Mouse (Mus musculus) embryonic fibroblast, embryonic 13.5 days (primary cell): ENCODE results near the gene Nrcam. TPM values are rescaled to one million over a fixed set of nuclear protein-coding genes. Genes with fewer than 3 reads are reported as not detected.
"Not testable (repeated sequence)": the region's sequence is repeated elsewhere in the genome, so short reads cannot be mapped to it uniquely, and the experiment has no call there.

Experiments
- H3K27ac ChIP-seq: 2 replicates; pipeline ENCODE4 v1.5.1; 2012; ENCODE audit warnings: low read length, control low read depth, inconsistent platforms; ENCODE audit not compliant: insufficient read depth
- H3K4me1 ChIP-seq: 2 replicates; pipeline ENCODE4 v1.6.1; 2011; ENCODE audit warnings: low read length; ENCODE audit not compliant: control insufficient read depth, insufficient read depth
- H3K4me3 ChIP-seq: 2 replicates; pipeline ENCODE4 v1.5.1; 2011; ENCODE audit warnings: mild to moderate bottlenecking, control low read depth, low read length; ENCODE audit not compliant: insufficient read depth
- CTCF ChIP-seq: IDR thresholded peaks from 2 replicates; pipeline ENCODE4 v1.5.1; 2011; ENCODE audit warnings: mild to moderate bottlenecking, control low read depth, low read length, moderate library complexity, borderline replicate concordance; ENCODE audit not compliant: insufficient read depth
- POLR2A ChIP-seq: IDR thresholded peaks from 2 replicates; pipeline ENCODE4 v1.6.1; 2011; ENCODE audit warnings: low read depth, mild to moderate bottlenecking, control low read depth, low read length, moderate library complexity
- polyA plus RNA-seq: library from polyadenylated mRNA; stranded (reverse); fragments of >200 nt; gene quantifications from 2 replicates; pipeline ENCODE4 v1.2.4, GENCODE M21; 2011; ENCODE audit warnings: low read depth; ENCODE audit not compliant: missing spikeins, insufficient read length

Nrcam gene
- 2.6 and 5.4 TPM in 2 replicates for polyA plus RNA-seq

DNA sequence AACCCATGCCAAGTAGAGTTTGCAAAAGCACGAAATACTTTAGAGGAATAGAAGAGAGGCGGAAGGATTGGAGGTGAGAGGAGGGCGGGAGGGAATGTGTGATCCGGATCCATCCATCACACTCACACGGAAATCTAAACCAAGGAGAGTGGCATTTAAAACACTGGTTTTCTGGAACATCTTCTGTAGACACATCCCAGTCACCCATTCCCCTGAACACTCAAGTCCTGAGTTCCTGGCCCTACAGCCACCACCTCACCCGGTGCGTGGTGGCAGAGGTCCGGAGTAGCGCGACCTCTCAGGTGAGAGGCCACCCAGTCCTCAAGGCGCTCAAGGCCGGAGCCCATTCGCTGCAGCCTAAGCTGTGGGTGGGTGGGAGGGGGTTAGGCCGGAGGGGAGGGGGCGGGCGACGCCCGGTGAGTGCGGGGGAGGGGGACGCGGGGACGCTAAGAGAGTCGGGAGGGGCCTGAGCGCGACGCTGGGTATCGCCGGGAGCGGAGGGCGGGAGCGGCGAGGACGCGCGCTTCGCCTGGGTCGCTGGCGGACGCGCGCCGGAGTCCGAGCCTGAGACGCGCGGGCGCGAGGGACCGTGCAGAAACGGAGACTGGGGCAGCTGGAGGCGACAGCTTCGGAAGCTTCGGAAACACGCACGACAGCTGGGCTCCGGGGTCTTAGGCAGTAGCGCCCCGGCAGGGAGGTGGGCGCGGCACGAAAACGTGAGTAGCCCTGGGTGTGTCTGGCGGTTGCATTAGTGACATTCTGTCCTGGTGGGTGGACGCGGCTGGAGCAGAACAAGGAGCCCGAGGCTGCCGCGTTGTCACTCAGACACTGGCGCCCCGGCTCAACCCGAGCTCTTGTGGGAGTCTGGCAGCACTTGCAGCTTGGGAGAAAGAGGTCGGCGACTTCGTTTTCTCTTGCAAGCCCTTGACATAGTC lies at the start of gene Nrcam:
Gene Nrcam, plus strand, starts transcription at position 505 of the 935 bp plus-strand sequence.
- TF ChIP-seq POLR2A (no peak), CTCF (no peak)
- H3K4me3 ChIP-seq, result peak within 1 kb of the TSS; percentile 69
- no peaks in the 10 kb centered on the region for H3K4me1 ChIP-seq
- H3K27ac ChIP-seq, result no peak within 1 kb of the TSS

GRCm38 (mm10) chr12:44280147-44280546 lies 48.5 kb upstream of the Nrcam start:
- H3K4me3 ChIP-seq, H3K4me1 ChIP-seq, H3K27ac ChIP-seq: not testable (repeated sequence)

DNA sequence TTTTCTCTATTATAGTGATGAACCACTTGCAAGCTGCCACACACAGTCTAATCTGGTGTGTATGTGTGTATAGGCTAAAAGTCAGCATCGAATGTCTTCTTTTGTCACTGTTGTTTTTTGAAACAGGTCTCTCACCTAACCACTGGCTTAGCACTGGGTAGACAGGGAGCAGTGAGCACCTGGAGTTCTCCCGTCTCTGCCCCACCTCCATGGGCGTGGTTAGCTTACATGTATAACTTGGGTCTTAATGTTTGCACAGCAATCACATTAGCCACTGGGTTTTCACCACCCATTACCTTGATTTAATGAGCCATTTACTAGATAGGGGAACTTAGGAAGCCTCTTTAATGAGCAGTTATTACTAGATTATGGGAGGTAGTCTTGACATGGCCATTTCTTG lies 47.2 kb upstream of the Nrcam start:
- H3K27ac ChIP-seq, result no peak overlapping the region
- H3K4me1 ChIP-seq, result no peaks in the 10 kb centered on the region
- no peak overlapping the region for H3K4me3 ChIP-seq
- TF ChIP-seq CTCF (no peak), POLR2A (no peak)

DNA sequence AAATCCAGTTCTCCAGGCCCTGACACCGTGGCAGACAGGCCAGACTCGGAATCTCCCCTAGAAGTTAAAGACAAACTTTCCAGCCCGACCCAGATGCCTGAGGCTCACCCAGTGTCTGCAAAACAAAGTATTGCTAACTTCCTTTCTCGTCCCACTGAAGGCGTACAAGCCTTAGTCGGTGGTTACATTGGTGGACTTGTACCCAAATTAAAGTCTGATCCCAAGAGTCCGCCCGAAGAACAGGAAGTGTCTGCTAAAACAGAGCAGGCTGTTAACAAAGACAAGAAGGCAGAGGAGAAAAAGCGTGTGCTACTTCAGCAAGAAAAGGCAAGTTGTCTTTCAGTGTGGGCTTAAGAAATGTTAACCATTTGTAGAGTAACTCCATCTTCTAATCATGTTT lies 45.3 kb upstream of the Nrcam start:
- Histone ChIP-seq H3K4me1 (no peaks in the 10 kb centered on the region), H3K4me3 (no peak overlapping the region), H3K27ac (no peak overlapping the region)
- TF ChIP-seq CTCF (no peak), POLR2A (no peak)

GRCm38 (mm10) chr12:44286992-44287391 lies 41.7 kb upstream of the Nrcam start:
- no peak overlapping the region for H3K27ac ChIP-seq
- H3K4me3 ChIP-seq, result no peak overlapping the region
- H3K4me1 ChIP-seq, result no peaks in the 10 kb centered on the region
- TF ChIP-seq POLR2A, result no peak
- TF ChIP-seq CTCF, result no peak

DNA sequence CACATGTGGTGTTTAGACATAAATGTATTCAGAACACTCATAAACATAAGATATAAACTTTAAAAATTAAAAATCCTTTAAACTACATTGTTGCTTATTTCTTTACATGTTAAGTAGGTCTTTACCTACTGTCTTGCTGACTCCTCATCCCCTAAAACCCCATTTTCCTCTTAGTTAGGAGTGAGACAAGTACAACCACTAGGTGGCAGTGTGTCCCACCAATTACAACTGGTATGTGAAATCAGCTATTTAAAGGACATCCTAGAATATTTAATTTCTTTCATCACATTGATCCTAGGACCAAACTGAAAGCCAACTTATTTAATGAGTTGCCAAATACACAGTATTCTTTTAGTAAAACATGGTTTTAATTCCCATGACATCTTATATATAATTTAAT lies 36.4 kb upstream of the Nrcam start:
- H3K4me1 ChIP-seq, result no peaks in the 10 kb centered on the region
- H3K27ac ChIP-seq, result no peak overlapping the region
- no peak for TF ChIP-seq CTCF
- no peak for TF ChIP-seq POLR2A
- no peak overlapping the region for H3K4me3 ChIP-seq

GRCm38 (mm10) chr12:44300793-44301192 lies 27.9 kb upstream of the Nrcam start:
- Histone ChIP-seq H3K4me1 (no peaks in the 10 kb centered on the region), H3K4me3 (no peak overlapping the region), H3K27ac (no peak overlapping the region)
- TF ChIP-seq CTCF (no peak), POLR2A (no peak)

- no peak for TF ChIP-seq CTCF
- TF ChIP-seq POLR2A, result no peak
- Histone ChIP-seq H3K27ac (no peak overlapping the region), H3K4me3 (no peak overlapping the region), H3K4me1 (no peaks in the 10 kb centered on the region)
Observed at GRCm38 (mm10) chr12:44304012-44304411, 24.7 kb upstream of the Nrcam start.

DNA sequence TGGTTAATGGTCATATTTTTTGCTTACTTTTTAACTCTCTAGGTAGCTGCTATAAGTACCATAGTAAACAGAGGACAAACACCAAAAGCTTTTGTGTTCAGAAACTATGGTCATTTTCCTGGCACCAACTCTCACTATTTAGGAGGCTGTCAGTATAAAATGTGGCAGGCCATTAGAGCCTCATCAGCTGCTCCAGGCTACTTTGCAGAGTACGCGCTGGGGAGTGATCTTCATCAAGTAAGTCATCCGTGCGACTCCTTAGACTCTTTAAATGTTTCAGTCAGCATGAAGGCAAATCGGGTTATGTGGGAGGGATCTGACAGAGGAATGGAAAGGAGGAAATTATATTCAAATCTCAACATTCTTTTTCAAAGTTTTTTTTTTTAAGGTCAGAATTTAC lies 23.8 kb upstream of the Nrcam start:
- Histone ChIP-seq H3K4me1 (no peaks in the 10 kb centered on the region), H3K4me3 (no peak overlapping the region), H3K27ac (no peak overlapping the region)
- no peak for TF ChIP-seq POLR2A
- no peak for TF ChIP-seq CTCF

DNA sequence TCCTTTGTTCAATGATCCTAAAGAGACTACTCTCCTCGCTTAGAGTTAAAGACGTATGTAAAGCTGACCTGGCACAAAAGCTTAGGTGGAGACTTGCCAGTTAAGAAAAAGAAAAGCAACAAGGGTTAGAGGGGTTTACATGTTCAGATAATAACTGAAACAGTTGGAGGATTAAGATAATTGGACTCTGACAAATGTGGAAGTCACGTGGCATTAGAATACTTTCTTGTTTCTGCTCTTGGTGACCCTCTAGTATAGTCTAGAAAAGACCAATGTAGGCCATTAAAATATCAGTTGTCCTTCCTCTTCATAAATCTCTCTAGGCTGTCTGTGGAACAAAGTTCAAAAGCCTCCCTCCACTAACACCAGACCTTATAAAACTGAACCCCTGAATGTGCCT lies 20.5 kb upstream of the Nrcam start:
- H3K27ac ChIP-seq, result no peak overlapping the region
- no peaks in the 10 kb centered on the region for H3K4me1 ChIP-seq
- TF ChIP-seq POLR2A, result no peak
- TF ChIP-seq CTCF, result no peak
- no peak overlapping the region for H3K4me3 ChIP-seq

- TF ChIP-seq POLR2A (no peak), CTCF (no peak)
- H3K27ac ChIP-seq, result no peak overlapping the region
- no peak overlapping the region for H3K4me3 ChIP-seq
- no peaks in the 10 kb centered on the region for H3K4me1 ChIP-seq
Observed at GRCm38 (mm10) chr12:44315212-44315611, 13.5 kb upstream of the Nrcam start.
